Mouse (Mus musculus) hindlimb bud, embryonic 11.5 days (tissue): ENCODE results near the gene Tigar.

Source experiments
- DNase-seq: peaks from one replicate; pipeline ENCODE4 v3.0.0-alpha.2; 2012; ENCODE audit warnings: low read depth, low spot score; ENCODE audit errors: extremely low spot score

Tigar gene

DNA sequence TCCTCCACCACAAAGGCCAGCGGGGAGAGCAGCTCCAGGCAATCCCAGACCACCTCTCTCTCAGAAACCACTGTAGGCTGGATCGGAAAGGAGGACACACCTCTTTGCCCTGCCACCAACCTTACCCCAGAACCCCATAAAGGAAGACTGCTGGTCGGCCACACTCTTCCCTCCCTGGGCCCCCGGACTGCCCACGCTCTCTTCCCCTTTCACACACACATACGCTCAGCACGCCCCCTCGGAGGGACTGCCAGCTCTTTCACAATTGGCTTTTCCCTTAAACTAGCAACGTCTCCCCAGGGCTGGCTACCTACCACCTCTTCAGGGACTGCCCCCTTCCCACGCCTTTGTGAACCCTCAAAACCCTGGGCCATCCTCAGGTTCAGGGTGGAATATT lies 33.8 kb upstream of the Tigar start:
- no peak for DNase-seq

DNA sequence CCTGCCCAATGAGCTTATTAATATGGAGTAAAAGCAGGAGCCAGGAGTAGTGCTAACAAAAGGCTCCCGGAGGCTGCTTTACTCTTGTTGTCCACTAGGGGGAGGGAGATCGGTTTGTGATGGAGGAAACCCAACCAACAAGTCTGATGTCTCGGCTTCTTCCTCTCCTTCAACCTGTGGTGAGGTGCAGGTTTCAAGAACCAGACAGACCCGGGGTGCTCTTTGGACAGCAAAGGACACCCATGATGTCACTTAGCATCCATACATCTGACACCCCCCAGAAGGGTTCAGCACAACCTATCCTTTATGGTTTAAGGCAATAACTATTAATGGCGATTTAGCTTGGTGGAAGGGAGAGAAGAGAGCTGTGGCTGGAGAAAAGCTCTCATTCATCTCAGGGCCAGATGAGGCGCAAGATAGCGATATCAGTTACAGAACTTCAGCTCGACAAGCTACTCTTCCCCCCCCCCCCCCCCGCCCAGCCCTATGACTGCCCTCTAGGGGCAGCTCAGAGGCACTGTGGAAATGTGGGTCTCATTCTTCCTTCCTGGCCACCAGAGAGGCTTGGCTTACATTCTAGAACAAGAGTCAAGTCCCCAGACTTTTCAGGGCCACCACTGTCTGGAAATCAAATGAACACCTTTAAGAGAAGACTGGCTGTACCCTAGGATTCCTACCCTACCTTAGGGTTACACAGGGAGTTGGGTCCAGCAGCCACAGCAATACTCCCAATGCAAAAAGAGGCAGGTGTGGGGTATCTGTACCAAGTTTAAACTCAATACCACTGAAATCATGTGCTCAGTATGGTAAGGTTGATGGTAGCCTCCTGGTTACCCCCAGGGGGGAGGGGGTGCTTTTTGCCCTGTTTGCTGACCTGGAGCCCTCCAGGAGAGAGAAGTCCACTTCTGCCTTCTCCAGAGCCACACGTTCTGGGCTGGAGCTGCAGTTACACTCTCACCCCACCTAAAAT lies 33.1 kb upstream of the Tigar start:
- peak; percentile 70 for DNase-seq

DNA sequence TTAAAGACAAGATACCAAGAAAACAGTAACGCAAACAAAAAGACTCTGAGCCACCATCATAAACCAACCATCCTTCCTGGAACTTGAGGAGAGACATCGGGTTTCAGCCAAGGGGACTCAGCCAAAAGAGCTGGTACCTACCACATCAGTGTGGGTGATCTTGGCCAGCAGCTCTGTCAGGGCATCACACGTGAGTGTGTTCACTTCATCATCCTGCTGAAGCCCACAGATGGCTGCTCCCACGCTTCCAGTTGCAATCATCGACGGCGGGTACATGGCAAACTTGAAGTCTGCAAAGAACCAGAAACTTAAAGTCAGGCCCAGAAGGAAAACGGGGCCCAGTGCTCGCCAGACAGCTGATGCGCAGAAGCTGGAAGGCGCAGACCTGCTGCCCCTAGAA lies 29.6 kb upstream of the Tigar start:
- no peak for DNase-seq

DNA sequence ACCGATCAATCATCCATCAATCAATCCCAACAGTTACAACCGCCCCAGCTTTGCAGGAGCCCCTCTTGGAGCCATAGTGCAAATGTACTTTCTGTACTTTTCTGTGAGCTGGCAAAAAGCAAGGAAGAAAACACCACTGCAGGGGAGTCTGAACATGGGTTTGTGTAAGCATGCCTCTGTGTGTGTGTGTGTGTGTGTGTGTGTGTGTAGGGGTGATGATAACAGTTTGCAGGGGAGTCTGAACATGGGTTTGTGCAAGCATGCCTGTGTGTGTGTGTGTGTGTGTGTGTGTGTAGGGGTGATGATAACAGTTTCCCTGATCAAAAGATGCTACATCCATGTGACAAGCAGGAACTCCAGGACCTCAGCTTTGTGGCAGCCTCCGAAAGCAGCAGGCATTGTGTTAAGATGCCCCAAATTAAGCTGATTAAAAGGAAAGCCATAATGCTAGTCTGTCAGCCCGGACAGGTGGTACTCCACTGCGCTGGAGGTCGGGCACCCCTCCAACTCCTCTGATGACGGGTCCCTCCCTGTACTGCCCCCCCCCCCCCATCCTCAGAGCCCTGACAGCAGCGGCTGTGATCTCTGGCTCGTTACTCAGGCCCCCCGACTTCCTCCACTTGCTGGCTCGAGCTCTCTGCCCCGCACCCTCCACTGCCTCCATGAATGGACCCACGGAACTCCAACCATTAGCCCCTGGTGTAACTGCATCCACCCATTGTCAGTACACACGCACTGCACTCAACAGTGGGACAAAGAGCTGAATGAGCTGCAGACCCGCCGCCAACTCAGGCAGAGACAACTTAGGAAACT lies 24.3 kb upstream of the Tigar start:
- no peak for DNase-seq

DNA sequence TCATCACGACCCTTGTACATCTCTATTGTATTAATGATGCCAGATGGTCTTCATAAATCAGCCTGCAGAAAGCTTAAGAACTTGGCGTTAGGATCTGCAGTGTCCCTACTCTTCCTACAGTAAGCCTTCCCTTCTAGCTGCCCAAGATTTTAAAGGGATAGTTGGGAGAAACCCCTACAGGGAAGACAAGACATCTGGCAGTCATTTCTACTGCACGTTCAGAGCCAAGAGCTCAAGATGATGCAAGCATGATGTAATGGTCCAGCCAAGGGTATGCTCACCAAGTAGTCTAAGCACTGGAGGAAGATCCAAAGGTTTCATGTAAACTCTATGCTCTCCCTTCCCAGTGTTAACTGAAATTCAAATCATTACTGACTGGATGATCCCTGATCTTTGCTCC lies 23.4 kb upstream of the Tigar start:
- DNase-seq = no peak

DNA sequence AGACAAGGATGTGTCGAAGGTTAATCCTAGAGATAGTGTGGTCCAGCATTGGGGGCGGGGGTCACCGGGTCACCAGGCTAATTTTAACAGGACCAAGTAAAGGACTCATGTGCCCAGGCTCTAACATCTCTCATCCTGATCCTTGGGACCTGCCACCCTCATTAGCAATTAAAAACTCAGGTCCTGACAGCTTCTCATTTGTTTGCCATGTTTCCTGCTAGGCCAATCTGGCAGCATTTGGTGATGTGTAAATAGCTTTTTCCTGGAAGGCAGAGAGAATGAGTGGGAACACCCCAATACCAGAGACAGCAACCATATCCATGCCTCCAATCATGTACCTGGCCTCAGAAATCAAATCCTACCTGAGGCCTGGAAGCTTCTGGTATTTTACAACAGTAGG lies 22.6 kb upstream of the Tigar start:
- no peak for DNase-seq

DNA sequence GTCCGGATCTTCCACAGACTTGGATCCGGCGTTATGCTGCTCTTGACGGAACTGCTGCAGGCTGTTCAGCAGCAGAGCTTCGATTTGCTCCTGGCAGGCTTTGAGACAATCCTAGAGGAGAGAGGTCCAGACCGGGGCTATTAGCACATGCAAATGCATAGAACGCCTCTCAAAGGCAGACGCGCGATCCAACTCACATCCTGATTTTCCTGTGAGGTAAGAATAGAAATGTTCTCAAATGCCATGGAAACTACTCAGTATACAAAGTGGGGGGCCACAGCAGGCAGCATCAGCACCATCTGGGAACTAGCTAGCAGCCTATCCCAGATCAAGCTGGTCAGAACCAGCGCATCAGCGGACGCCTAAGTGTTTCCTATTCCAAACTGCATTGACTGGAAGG lies 21.0 kb upstream of the Tigar start:
- no peak for DNase-seq

DNA sequence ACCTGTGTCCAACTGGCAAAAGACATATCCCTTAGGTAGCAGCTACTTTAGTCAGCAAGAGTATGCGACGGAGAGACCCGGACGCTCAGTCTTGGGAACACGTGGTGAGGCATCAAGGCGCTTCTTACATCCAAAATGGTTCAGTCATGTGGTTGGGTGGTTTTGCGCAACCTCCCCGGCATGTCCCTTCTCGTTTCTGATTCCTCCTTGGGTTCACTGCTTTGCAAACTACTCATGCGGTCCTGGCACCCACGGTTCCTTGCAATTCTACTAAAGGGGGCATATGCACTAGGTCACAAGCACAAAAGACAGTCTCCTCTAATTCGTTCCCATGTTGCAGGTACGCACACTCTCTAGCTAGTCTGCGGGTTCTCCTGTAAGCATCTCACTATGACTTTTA lies 20.3 kb upstream of the Tigar start:
- no peak for DNase-seq

DNA sequence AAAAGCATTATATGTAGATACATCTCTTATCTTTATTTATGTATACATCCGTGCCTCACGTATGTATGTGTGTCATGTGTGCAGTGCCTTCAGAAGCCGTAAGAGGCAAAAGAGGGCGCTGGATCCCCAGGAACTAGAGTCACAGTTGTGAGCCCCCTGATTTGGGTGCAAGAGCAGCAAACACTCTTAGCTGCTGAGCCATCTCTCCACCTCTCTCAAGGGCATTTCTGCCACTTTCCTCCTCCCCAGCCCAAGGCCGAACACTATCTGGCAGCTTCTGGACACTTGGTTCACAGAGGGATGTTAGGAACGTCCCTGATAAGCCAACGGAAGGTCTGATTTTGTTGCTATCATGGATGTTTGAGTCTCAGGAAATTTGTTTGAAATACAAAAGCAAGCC lies 14.1 kb upstream of the Tigar start:
- DNase-seq = no peak

DNA sequence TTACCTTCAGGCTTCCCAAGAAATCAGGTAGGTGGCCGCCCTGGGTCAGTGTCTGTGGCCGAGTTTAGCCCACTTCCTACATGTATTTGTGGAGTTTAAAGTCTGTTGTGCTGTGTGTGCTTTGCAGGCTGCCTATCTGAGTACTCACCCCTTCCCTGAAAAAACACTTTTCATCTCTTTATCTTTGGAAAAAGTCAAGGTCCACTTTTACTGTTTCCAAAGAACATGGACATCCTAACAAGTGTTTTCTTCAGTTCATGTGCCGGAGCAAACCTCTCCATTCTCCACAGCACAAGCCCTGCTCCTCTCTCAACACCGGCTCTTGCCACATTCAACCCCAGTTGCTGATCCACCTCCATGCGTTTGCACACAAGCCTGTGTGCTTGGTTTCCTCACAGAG lies 13.6 kb upstream of the Tigar start:
- DNase-seq = no peak

DNA sequence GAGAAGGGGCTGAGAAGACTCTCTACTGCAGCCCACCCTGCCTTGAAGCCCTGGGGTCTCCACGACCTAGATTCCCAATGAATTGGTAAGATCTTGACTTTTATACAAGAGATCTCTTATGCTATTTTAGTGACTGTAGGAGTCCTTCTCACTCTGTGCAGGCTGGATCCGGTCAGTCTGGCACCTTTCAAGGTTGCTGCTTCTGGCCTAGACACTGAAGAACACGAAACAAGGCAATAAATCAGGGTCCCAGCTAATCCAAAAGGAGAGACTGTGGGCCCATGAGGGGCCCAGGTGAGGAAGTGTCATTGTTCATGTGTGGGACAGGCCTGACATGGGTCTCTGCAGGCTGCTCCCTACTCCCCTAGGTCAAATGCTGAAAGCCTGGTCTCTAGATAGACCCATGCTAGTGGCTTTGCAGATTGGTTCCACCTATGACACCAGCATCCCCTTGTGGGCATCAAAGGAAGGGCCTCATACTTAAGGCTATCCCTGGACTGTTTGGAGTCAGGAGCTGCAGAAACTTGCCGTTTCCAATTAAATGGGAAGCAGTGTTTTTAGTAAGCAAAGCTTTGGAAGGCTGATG lies 13.0 kb upstream of the Tigar start:
- DNase-seq = no peak

DNA sequence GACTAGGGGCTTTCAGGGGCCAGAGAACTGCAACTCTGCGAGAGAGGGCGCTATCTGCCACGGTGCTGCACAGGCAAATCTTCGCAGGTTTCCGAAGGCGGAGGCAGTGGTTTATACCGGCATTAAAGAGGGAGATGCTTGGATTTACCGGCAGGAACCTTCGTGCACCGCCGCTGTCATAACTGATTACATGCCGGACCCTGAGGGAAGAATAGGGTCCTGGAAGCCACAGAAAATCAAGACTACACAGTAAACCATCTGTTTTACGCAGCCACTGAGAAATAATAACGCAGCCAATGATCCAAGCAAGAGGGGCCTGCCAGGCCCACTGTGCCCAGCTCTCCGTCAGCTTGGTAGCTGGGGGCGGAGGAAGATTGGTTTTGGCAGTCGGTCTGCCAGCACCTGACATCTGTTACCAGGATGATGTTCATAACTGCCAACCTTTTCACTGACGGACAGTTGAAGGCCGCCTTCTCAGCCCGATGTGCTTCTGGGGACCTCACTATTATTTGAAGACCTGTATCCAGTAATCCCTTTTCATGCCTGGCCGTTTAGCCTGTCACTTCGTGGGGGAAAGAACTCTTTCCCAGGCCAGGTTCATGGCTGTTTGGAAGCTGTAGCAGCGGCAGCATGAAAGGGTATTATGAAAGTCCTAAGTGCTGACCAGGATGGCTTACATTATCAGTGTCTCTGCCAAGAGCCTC lies 5.5 kb upstream of the Tigar start:
- no peak for DNase-seq

DNA sequence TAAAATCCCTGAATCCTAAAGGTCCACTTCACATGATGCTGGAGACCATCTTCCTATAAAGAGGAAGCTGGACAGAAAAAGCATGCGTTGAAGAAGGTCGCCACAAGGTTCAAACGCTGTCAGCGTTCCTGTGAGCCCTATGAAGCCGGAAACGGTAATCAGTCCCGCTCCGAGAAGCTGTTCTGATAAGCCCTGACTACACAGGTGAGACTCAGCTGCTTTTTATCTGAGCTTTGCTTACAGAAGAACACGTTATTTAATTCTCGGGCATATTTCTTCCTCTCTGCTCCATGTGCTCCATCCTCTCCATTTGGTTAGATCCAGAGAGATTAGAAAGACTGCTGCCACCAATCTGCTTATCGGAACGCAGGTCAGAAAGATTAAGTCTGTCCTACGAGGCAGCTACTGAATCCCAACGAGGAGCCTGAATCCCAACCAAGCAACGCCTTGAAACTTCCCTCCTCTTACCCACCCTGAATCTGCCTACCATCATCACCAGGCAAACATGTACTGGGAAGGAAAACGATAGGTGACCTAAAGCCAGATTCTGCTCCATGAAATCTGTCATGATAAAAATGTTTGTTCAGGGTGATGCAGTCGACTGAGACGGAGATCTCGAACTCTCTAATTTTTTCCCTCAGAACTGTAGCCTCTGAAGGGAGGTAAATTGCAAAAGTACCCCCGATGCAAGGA lies 843 bp downstream of the Tigar start:
- no peak for DNase-seq

DNA sequence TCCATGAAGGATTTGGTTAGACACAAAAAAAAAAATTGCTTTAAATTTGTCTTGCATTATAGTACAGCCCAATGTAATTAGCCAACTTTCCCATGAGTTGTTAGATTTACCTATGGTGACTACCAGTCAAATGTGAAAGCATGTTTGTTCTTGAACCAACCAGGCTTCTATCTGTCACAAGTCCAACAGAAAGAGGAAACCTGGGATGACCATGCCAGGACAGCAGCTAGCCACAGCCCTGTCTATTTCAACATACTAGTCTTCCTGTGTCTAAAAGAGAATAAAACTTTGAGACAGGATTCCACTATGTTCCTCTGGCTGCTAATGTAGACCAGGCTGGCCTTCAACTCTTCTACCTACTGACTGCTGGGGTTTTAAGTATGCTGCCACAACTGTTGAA lies 1.9 kb downstream of the Tigar start:
- DNase-seq = no peak

DNA sequence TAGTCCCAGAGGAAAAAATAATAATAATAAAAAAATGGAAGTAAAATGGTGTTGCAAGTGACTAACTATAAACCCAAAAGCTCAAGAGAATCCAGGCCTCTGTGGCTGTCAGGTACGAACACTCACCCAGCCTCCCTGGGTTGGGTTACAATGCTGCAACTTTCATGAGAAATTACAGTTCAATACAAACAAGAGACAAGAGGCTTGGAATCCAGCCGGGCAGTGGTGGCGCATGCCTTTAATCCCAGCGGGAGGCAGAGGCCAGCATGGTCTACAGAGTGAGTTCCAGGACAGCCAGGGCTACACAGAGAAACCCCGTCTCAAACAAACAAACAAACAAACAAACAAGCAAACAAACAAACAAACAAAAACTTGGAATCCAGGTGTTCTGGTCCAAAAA lies 2.6 kb downstream of the Tigar start:
- no peak for DNase-seq

DNA sequence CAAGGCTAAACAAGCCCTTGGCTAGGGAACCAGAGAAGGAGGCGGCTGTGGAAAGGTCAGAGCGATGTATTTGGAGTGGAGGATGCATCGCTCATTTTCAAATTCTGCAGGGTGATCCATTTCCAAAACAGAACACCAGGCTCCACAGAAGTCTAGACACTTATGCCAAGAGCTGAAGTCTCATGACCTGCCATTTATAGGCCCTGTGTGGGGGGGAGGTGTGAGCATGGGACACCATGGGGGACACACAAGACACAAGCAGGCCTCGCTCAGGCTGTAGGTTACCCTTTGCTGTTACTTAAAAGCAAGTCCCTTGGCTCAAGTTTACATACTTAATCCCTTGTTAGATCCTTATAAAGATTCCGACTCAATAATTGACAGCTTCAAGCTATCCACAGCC lies 3.2 kb downstream of the Tigar start:
- DNase-seq = no peak

DNA sequence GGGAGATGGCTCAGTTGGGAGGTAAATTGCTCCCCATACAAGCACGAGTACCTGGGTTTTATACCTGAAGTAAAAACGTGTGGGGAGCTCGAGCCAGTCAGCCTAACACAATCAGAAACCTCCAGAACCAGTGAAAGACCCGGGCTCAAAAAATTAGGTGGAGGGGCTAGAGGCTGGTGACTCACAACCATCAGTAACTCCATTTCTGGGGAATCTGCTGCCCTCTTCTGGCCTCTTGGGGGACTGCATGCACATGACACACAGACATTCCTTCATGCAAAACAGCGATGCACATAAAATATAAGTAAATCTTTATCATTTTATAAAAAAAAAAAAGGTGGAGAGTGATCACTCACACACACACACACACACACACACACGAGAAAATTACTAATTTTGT lies 4.2 kb downstream of the Tigar start:
- DNase-seq = no peak

DNA sequence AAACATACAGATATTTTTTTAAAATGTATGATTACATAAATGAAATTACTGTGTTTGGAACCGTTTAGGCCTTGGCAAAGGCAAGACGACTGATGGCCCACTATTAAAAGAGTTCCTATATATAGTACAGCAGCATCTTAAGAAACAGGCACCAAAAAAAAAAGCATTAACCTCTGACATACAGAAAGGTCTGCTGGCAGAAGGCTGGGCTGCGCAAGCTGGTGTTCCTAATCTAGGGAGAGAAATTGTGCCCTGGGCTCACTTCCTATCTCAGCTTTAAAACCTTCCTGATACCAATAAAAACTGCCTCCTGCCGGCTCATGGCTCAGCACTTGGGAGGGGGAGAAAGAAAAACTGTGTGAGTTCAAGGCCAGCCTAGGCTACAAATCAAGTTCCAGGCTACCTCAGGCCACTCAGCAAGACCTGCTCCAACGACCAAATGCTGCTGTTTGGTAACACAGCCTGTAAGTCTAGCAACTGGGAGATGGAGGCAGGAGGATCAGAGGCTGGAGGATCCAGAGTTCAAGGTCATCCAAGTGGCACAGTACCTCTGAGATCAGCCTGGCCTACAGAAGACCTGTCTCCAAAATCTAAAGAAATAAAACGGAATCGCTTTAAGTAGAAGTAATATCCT lies 4.8 kb downstream of the Tigar start:
- DNase-seq = no peak

DNA sequence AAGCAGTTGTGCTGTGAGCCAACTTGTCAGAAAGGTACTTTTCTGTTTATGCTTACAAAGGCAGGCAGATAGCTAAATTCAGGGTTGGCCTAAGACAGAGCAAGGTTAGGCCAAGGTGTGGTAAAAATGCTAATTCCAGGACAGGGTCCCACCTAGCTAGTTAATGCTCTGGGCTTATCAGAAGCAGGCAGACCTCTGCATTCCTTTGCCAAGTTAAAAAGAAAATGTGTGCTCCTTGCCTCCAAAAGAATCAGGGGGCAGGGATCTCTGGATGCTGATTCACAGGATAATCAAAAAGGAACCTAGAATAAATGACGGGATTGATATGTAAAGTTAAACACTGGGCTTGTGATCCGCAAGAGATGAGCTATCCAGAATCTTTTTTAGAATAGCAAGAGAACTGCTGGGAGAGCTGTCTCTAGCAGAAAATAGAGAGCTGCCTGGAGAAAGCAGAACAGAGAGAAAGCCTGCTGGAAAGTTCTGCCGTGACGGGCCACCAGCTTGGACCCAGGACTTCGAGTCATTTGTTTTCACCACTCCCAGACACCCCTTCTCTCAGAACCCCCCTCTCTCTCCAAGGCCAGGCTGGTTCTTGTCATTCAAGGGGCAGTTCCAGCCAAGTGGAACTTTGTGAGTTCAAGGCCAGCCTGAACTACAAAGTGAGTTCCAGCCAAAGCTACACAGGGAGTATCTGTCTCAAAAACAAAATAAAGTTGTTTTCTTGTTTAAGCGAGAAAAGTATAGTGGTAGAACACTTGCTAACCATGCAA lies 5.7 kb downstream of the Tigar start:
- DNase-seq = no peak
